Mouse (Mus musculus) G1E (cell line): ENCODE results near the gene Klf15.

Experiments
- CTCF ChIP-seq: IDR thresholded peaks from 2 replicates; pipeline ENCODE4 v1.5.1; 2012; ENCODE audit warnings: low read depth, low read length, inconsistent platforms, mixed read lengths
- GATA2 ChIP-seq: IDR thresholded peaks from 2 replicates; pipeline ENCODE4 v1.6.1; 2012; ENCODE audit warnings: low read depth, low read length, inconsistent platforms, borderline replicate concordance
- POLR2AphosphoS5 ChIP-seq: IDR thresholded peaks from 2 replicates; pipeline ENCODE4 v1.6.1; 2012; ENCODE audit warnings: low read depth, low read length, inconsistent platforms; ENCODE audit not compliant: insufficient replicate concordance
- TAL1 ChIP-seq: conservative IDR thresholded peaks from 2 replicates; pipeline ENCODE4 v1.6.1; 2012; ENCODE audit warnings: low read depth, low read length, inconsistent platforms, mixed read lengths

GRCm38 (mm10) chr6:90461181-90461580 is 1.2 kb upstream of the Klf15 start:
- no peak for TF ChIP-seq CTCF
- TF ChIP-seq GATA2: no peak
- TF ChIP-seq TAL1: no peak
- no peak for TF ChIP-seq POLR2AphosphoS5
